Mouse (Mus musculus) fibroblast of lung, adult 2 months (primary cell): ENCODE measurements at regions not wholly inside any gene's neighbourhood (a gene's known extent, or its start where the extent isn't known, plus 50 kb on each side); places are given as distances from the start of the nearest gene placed in this dataset.

ENCODE experiments used
- DNase-seq: peaks from one replicate; pipeline ENCODE4 v3.0.0-alpha.2; 2011; ENCODE audit warnings: low read depth

GRCm38 (mm10) chr11:64579826-64580225 lies 143.4 kb upstream of the F930015N05Rik start:
- peak; percentile 61 for DNase-seq

- DNase-seq, result no peak
Observed at GRCm38 (mm10) chr11:64586056-64586455, 149.6 kb upstream of the F930015N05Rik start.

- no peak for DNase-seq
Observed at GRCm38 (mm10) chr11:64587034-64587710, 150.7 kb upstream of the F930015N05Rik start.

GRCm38 (mm10) chr11:64587751-64588600 lies 151.5 kb upstream of the F930015N05Rik start:
- DNase-seq, result no peak

GRCm38 (mm10) chr11:64588601-64588989 lies 152.1 kb upstream of the F930015N05Rik start:
- no peak for DNase-seq

- peak; percentile 29 for DNase-seq
Observed at GRCm38 (mm10) chr11:64589026-64589425, 152.6 kb upstream of the F930015N05Rik start.

- no peak for DNase-seq
Observed at GRCm38 (mm10) chr11:64590091-64590490, 153.6 kb upstream of the F930015N05Rik start.

- DNase-seq, result no peak
Observed at GRCm38 (mm10) chr11:64592253-64592652, 155.8 kb upstream of the F930015N05Rik start.

- DNase-seq, result no peak
Observed at GRCm38 (mm10) chr11:64597305-64597704, 160.9 kb upstream of the F930015N05Rik start.

- DNase-seq, result no peak
Observed at GRCm38 (mm10) chr11:64599178-64599577, 162.7 kb upstream of the F930015N05Rik start.

GRCm38 (mm10) chr11:64600201-64601102 lies 164.0 kb upstream of the F930015N05Rik start:
- DNase-seq, result no peak

GRCm38 (mm10) chr11:64609043-64609442 lies 172.6 kb upstream of the F930015N05Rik start:
- DNase-seq, result no peak

- DNase-seq, result no peak
Observed at GRCm38 (mm10) chr11:64610724-64611123, 174.3 kb upstream of the F930015N05Rik start.

GRCm38 (mm10) chr11:64615140-64615539 lies 178.7 kb upstream of the F930015N05Rik start:
- DNase-seq, result no peak

- peak; percentile 46 for DNase-seq
Observed at GRCm38 (mm10) chr11:64618631-64619385, 182.4 kb upstream of the F930015N05Rik start.

GRCm38 (mm10) chr11:64627180-64627579 lies 190.7 kb upstream of the F930015N05Rik start:
- DNase-seq, result peak; percentile 93

- DNase-seq, result no peak
Observed at GRCm38 (mm10) chr11:64640947-64641346, 204.5 kb upstream of the F930015N05Rik start.

GRCm38 (mm10) chr11:64643171-64643570 lies 206.7 kb upstream of the F930015N05Rik start:
- DNase-seq, result no peak

- no peak for DNase-seq
Observed at GRCm38 (mm10) chr11:64647938-64648337, 211.5 kb upstream of the F930015N05Rik start.

- DNase-seq, result no peak
Observed at GRCm38 (mm10) chr11:64650571-64651282, 214.3 kb upstream of the F930015N05Rik start.

- no peak for DNase-seq
Observed at GRCm38 (mm10) chr11:64652811-64653210, 216.4 kb upstream of the F930015N05Rik start.
